Mouse (Mus musculus) heart, adult 2 months (tissue): Measurements from ENCODE around the gene Lrrfip2. TPM values are rescaled to one million over a fixed set of nuclear protein-coding genes. Genes with fewer than 3 reads are reported as not detected.

Experiments
- DNase-seq, 2 experiments: peaks; one replicate each; pipeline ENCODE4 v3.0.0; 2021
- H3K27ac ChIP-seq: fragments of 200-600 bp; 2 replicates; pipeline ENCODE4 v1.8.1; 2022
- H3K27me3 ChIP-seq: fragments of 200-500 bp; 2 replicates; pipeline ENCODE4 v1.6.1; 2012; ENCODE audit warnings: mild to moderate bottlenecking, low read length, inconsistent platforms, mixed read lengths; ENCODE audit not compliant: control insufficient read depth, insufficient read depth
- H3K36me3 ChIP-seq: fragments of 200-500 bp; 2 replicates; pipeline ENCODE4 v1.6.1; 2012; ENCODE audit warnings: low read length, inconsistent platforms; ENCODE audit not compliant: control insufficient read depth, insufficient read depth
- H3K4me1 ChIP-seq: fragments of 200-500 bp; 2 replicates; pipeline ENCODE4 v1.6.1; 2011; ENCODE audit warnings: low read length; ENCODE audit not compliant: control insufficient read depth, insufficient read depth
- H3K4me3 ChIP-seq: fragments of 200-600 bp; 2 replicates; pipeline ENCODE4 v1.8.1; 2022
- H3K79me2 ChIP-seq: fragments of 200-500 bp; replicated peaks from 2 replicates; pipeline ENCODE4 v1.6.1; 2012; ENCODE audit warnings: mild to moderate bottlenecking, inconsistent platforms, low read length, moderate library complexity, mixed read lengths; ENCODE audit not compliant: control insufficient read depth, insufficient read depth
- H3K9ac ChIP-seq: fragments of 200-500 bp; 2 replicates; pipeline ENCODE4 v1.6.1; 2012; ENCODE audit warnings: low read depth, mild to moderate bottlenecking, control low read depth, inconsistent platforms, low read length, mixed read lengths
- CTCF ChIP-seq: fragments of 200-600 bp; IDR thresholded peaks from 2 replicates; pipeline ENCODE4 v1.8.1; 2022; ENCODE audit warnings: antibody characterized with exemption, mild to moderate bottlenecking, moderate library complexity
- EP300 ChIP-seq: fragments of 200-500 bp; IDR thresholded peaks from 2 replicates; pipeline ENCODE4 v1.6.1; 2011; ENCODE audit warnings: low read depth, low read length, control low read depth; ENCODE audit not compliant: insufficient read depth
- POLR2A ChIP-seq: fragments of 200-500 bp; IDR thresholded peaks from 2 replicates; pipeline ENCODE4 v1.6.1; 2011; ENCODE audit warnings: mild to moderate bottlenecking, low read depth, low read length, control low read depth; ENCODE audit not compliant: insufficient read depth
- WGBS: fragments of 180-500 bp; shearing (Covaris S2); methylation state at CpG from one replicate; pipeline ENCODE4 v1.1.7; 2018; 5-methylcytosine and 5-hydroxymethylcytosine counted together
- intact Hi-C: fragments of 180-260 bp; cut with DNase I; formaldehyde crosslinking; loops from one replicate; pipeline ENCODE4 v1.15.1; 2025
- polyA plus RNA-seq: library from polyadenylated mRNA; depleted of rRNA; stranded (reverse); fragments of >200 nt; gene quantifications from 2 replicates; pipeline ENCODE4 v1.2.3, GENCODE M21; 2012
- total RNA-seq, 2 experiments: library from RNA; stranded (reverse); gene quantifications; 2 replicates each; pipeline ENCODE4 v1.2.3; 2021

The Lrrfip2 gene
- total and polyA plus RNA-seq, 3 experiments: 33.5 to 84.1 (median 83.6) TPM

GRCm38 (mm10) chr9:111216424-111216823 lies 99.0 kb downstream of the Lrrfip2 start:
- DNase-seq: no peak
- H3K79me2 ChIP-seq: no peaks in the 10 kb centered on the region
- H3K36me3 ChIP-seq: peaks cover 2% of the 10 kb centered on the region
- intact Hi-C loops: no loop called here
- H3K27ac ChIP-seq: no peak overlapping the region
- no peak for TF ChIP-seq POLR2A
- no peak for TF ChIP-seq CTCF
- TF ChIP-seq EP300: no peak
- no peaks in the 10 kb centered on the region for H3K4me1 ChIP-seq
- no peak overlapping the region for H3K9ac ChIP-seq
- no peak overlapping the region for H3K4me3 ChIP-seq
- no peaks in the 10 kb centered on the region for H3K27me3 ChIP-seq

- intact Hi-C loops: no loop called here
- no peak for TF ChIP-seq POLR2A
- TF ChIP-seq CTCF: no peak
- TF ChIP-seq EP300: no peak
- Histone ChIP-seq H3K4me3 (no peak overlapping the region), H3K27ac (no peak overlapping the region), H3K79me2 (no peaks in the 10 kb centered on the region), H3K4me1 (no peaks in the 10 kb centered on the region), H3K36me3 (peaks cover 3% of the 10 kb centered on the region), H3K27me3 (no peaks in the 10 kb centered on the region), H3K9ac (no peak overlapping the region)
- no peak for DNase-seq
- 82% methylated on average over 5 of the region's 5 CpGs for WGBS
Measured at GRCm38 (mm10) chr9:111220551-111221080, 103.2 kb downstream of the Lrrfip2 start.

- WGBS: 91% methylated on average over 1 of the region's 1 CpGs
- intact Hi-C loops: no loop called here
- peaks cover 12% of the 10 kb centered on the region for H3K36me3 ChIP-seq
Measured at GRCm38 (mm10) chr9:111221580-111221979, 104.2 kb downstream of the Lrrfip2 start.

GRCm38 (mm10) chr9:111223406-111223805 lies 106.0 kb downstream of the Lrrfip2 start:
- DNase-seq: no peak
- no peak overlapping the region for H3K4me3 ChIP-seq
- H3K79me2 ChIP-seq: no peaks in the 10 kb centered on the region
- no peaks in the 10 kb centered on the region; the same call in 1 of the 2 replicates for H3K4me1 ChIP-seq
- H3K27me3 ChIP-seq: no peaks in the 10 kb centered on the region
- TF ChIP-seq CTCF: no peak
- TF ChIP-seq EP300: no peak
- no peak for TF ChIP-seq POLR2A
- intact Hi-C loops: no loop called here
- H3K9ac ChIP-seq: no peak overlapping the region
- H3K36me3 ChIP-seq: peaks cover 20% of the 10 kb centered on the region
- 92% methylated on average over 5 of the region's 5 CpGs for WGBS
- no peak overlapping the region for H3K27ac ChIP-seq

More at GRCm38 (mm10) chr9:111221580-111221979, 104.2 kb downstream of the Lrrfip2 start:
- Histone ChIP-seq H3K27me3 (no peaks in the 10 kb centered on the region), H3K4me1 (no peaks in the 10 kb centered on the region), H3K9ac (no peak overlapping the region), H3K27ac (no peak overlapping the region), H3K79me2 (no peaks in the 10 kb centered on the region), H3K4me3 (no peak overlapping the region)
- no peak for DNase-seq
- no peak for TF ChIP-seq EP300
- no peak for TF ChIP-seq POLR2A
- no peak for TF ChIP-seq CTCF

- H3K27ac ChIP-seq: no peak overlapping the region
- 41% methylated on average over 5 of the region's 5 CpGs for WGBS
- no peaks in the 10 kb centered on the region for H3K27me3 ChIP-seq
- no peaks in the 10 kb centered on the region for H3K79me2 ChIP-seq
- no peak overlapping the region for H3K9ac ChIP-seq
- peaks cover 20% of the 10 kb centered on the region for H3K36me3 ChIP-seq
- TF ChIP-seq POLR2A (no peak), CTCF (no peak), EP300 (no peak)
- DNase-seq: peak; percentile 34 to 43
- no peak overlapping the region for H3K4me3 ChIP-seq
- H3K4me1 ChIP-seq: no peaks in the 10 kb centered on the region; the same call in 1 of the 2 replicates
- intact Hi-C loops: no loop called here
Measured at GRCm38 (mm10) chr9:111228446-111228845, 111.1 kb downstream of the Lrrfip2 start.

GRCm38 (mm10) chr9:111234701-111235100 lies 117.3 kb downstream of the Lrrfip2 start:
- intact Hi-C loops: no loop called here
- no peaks in the 10 kb centered on the region for H3K36me3 ChIP-seq

More at GRCm38 (mm10) chr9:111234701-111235100, 117.3 kb downstream of the Lrrfip2 start:
- TF ChIP-seq POLR2A (no peak), EP300 (no peak), CTCF (no peak)
- no peak overlapping the region for H3K27ac ChIP-seq
- H3K27me3 ChIP-seq: no peaks in the 10 kb centered on the region
- H3K4me1 ChIP-seq: no peaks in the 10 kb centered on the region
- no peak overlapping the region for H3K9ac ChIP-seq
- WGBS: 88% methylated on average over 9 of the region's 9 CpGs
- H3K4me3 ChIP-seq: no peak overlapping the region
- no peaks in the 10 kb centered on the region for H3K79me2 ChIP-seq
- no peak for DNase-seq
